Mouse (Mus musculus): ENCODE data around the gene Borcs6.

DNA sequence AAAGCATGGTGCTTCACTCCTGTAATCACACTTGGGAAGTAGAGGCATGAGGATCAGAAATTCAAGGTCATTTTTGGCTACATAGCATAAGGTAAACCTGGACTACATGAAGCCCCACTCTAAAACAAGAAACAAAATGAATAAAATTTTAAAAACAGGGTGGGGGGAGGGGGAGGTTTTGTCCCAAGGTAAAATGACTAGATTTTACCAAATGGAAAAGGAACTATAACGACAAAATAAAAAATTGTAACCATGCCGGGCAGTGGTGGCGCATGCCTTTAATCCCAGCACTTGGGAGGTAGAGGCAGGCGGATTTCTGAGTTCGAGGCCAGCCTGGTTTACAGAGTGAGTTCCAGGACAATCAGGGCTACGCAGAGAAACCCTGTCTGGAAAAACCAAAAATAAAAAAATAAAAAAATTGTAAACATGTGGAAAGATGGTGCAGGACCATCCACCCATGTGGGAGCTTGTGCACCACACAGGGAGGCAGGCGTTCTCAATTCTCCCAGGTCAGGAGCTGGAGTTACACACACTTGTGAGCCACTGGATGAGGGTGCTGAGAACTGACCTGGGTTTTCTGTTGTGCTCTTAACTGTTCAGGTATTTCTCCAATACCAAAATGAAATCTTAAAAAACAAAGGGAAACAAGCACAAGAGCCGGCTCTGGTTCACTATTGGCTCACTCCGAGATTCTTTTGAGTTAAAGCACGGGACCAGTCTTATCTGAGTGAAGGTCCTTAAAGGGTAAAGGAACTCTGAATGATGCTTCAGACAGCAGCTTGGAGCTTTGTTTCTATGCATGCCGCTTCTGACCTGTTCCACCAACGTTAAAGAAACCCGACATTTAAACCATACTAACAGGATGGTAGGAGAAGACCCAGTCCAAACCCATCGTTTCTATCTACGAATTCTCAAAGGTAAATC is 48.9 kb upstream of the Borcs6 start:
- no peak for TF ChIP-seq CTCF (IDR thresholded peaks at IDR 0.05; ENCODE audit: insufficient read depth, low read depth, low read length)
- no peak for TF ChIP-seq POLR2A (IDR thresholded peaks at IDR 0.05; ENCODE audit: insufficient read depth, low read depth, low read length)

Data from olfactory bulb, adult 2 months (tissue).